Mouse (Mus musculus) cerebellum, postnatal 10 days (tissue): ENCODE data around the gene Glod4.

Source experiments
- DNase-seq, 2 experiments: peaks; one replicate each; pipeline ENCODE4 v3.0.0; 2021; ENCODE audit warnings: mixed read lengths in 2 of 2

The Glod4 gene

DNA sequence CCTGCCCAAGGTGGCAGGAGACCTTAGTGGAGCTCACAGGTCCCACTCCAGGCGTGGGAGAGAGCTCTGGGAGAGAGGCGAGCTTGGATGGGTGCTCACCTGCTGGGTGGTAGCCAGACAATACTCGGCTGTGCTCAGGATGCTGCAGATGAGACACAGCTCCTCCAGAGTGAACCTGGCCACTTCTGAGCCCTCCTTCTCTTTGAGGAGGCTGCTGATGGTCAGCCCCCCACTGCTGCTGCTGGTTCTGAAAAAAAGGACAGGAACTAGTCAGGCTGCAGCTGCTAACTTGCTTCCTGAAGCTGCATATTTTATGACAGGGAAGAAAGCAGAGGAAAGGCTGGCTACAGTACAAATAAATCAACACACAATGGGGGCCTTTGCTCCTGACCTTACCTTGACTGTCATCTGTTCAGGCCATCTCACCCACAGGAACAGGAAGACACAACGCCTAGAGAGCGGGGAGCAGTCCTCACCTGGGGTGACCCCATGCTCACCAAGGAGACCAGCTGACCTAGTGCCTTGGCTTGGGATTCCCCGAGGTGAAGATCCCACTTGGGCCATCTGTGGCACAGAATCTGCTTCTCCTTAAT lies 162.4 kb downstream of the Glod4 start:
- no peak for DNase-seq

- DNase-seq: no peak
These were observed 163.2 kb downstream of the Glod4 start for GRCm38 (mm10) chr11:76080293-76080692.

DNA sequence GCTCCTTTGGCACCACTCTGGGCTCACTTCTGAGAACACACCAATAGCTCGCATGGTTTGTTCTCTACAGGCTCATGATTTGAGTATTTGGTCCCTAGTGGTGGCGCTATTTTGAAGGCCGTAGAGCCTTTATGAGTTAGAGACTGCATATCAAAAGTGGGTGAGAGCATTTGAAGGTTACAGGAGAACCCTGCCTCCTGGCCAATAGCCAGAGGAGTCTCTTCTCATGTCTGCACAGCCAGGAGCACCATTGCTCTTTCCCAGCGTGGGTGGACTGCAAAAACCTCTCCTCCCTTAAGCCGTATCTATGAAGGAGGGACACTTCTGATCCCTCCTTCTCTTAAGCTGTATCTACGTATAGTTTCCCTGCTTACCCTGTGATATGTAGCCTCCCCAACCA lies 166.2 kb downstream of the Glod4 start:
- DNase-seq: no peak

- DNase-seq: no peak
These were observed 169.0 kb downstream of the Glod4 start for GRCm38 (mm10) chr11:76074296-76075093.
